Mouse (Mus musculus): ENCODE results near the gene Rnaseh2b.
A peak's percentile ranks its signal among the peaks of the same experiment; 100 is the strongest.

Rnaseh2b gene

GRCm38 (mm10) chr14:62292488-62293339, at the start of gene Rnaseh2b, which contains the start of gene Dleu7:
Rnaseh2b (plus strand) TSS chr14:62292589.
Dleu7 (minus strand) TSS chr14:62293047.
- DNase-seq (ENCODE audit: low read depth, low spot score): no peak

GRCm38 (mm10) chr14:62243530-62243929, 48.9 kb upstream of the Rnaseh2b start:
- no peak for DNase-seq (ENCODE audit: low read depth, low spot score)

DNA sequence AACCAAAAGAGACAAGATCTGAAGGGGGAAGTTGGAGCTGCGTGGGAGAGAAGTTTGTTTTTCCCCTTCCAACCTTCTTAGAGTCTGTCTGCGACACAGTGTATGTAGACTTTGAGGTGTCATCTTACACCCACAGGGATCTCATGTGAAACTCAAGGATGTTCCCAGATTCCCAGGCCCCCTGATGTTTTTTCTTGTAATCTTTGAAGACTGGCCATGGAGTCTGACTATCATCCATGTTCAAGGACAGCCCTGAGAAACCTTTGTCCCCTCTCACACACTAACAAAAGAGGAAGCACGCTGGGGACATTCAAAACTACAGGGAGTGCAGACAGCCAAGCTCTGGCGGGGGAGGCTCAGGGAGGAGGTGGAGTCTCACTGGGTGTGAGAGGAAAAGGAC, 46.8 kb upstream of the Rnaseh2b start:
- DNase-seq (ENCODE audit: low read depth, low spot score): peak; percentile 12

DNA sequence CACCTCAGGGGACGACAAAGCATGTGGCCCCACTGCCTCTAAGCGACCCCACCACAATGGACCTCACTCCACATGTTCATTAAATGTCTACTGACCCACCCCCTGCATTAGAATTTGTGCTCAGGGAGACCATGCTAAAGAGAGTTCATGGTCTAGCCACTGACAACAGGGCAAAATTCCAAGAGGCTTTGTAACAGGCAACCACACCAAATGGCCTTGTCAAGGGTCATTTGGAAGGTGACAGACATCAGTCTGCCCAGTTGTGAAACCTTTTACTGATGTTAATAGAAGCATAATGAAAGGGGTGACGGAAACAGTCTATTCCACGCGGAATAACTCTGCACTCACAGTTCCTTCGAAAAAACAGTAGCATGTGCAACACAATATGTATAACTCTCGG, 44.0 kb upstream of the Rnaseh2b start:
- no peak for DNase-seq (ENCODE audit: low read depth, low spot score)

GRCm38 (mm10) chr14:62248796-62249195, 43.6 kb upstream of the Rnaseh2b start:
- no peak for DNase-seq (ENCODE audit: low read depth, low spot score)

DNA sequence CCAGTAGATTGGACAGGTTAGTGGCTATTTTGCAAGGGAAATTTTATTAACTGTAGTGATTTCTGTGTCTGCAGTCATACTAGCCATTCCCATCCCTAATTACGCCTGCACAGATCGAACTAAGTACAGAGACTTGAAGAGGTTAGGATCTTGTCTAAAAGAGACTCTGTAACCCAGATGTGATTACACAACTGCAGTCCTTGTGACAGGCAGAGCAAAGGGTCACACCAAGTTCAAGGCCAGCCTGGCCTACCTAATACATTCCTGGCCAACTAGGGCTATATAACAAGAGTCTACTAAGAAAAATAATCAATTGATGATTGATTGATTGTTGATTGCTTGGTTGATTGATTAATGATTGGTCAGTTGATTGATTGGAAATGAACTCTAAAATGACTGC, 43.1 kb upstream of the Rnaseh2b start:
- no peak for DNase-seq (ENCODE audit: low read depth, low spot score)

- DNase-seq (ENCODE audit: low read depth, low spot score): no peak
Observed at GRCm38 (mm10) chr14:62250046-62250445, 42.3 kb upstream of the Rnaseh2b start.

DNA sequence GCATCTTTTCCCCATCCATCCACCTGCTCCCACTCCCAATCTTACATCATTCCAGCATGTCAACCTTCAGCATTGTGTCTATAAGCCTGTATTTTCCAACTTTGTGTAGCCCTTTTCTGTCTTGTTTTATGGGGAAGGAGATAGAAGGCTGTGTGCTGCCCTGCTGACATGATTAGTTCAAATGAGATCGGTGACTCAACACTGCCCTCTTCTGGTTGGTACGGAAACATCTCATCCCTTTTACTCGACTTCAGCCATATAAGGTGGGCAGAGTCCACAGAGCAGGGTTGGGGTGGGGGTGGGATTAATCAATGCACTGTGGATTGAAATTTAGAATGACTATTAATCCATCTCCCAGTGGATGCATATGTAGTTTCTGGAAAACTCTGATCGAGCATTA, 40.4 kb upstream of the Rnaseh2b start:
- DNase-seq (ENCODE audit: low read depth, low spot score): peak; percentile 65

- no peak for DNase-seq (ENCODE audit: low read depth, low spot score)
Observed at GRCm38 (mm10) chr14:62254371-62254770, 38.0 kb upstream of the Rnaseh2b start.

GRCm38 (mm10) chr14:62256066-62256465, 36.3 kb upstream of the Rnaseh2b start:
- no peak for DNase-seq (ENCODE audit: low read depth, low spot score)

DNA sequence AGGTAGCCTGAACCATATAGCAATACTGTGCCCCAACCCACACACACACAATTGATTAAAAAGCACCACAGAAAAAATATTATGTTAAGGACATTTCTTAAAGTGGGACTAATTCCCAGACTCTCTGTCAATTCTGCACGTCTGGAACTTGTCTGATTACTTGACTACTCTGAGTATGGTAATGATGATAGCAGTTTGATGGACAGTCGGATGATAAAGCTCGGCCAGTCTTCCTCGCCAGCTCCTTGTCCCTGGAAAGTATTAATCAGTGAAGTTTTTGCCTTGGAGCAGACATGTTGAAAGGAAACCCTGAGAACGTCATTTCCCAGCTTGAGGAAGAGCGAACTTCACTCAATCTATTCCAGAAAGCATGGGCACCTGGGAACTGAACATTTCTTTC, 34.3 kb upstream of the Rnaseh2b start:
- no peak for DNase-seq (ENCODE audit: low read depth, low spot score)

DNA sequence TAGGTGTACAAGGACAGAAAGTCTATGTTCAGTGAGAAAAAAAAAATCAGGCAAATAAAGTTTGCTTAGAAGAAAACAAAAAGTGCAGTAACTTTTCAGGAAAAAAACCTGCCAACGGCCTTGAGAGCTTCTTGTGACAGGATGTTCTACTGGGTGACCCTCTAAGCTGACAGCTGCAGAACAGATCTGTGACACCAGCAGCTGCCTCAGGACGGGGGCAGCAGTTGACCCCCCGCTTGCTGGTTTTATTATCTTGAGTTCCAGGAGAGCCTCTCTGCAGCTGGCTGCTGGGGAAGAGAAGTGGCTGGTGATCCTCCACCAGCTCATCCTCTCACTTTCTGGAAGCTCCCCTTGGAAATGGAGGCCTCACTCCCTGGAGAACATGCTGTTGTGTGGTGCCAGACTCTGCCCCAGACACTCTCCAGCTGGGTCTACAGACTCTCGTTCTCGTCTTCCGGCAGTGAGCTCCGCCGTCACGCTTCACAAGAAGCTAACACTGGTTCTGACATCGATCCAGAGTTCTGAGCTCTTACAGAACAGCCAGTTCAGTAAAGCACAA, 33.3 kb upstream of the Rnaseh2b start:
- peak; percentile 44 for DNase-seq (ENCODE audit: low read depth, low spot score)

- DNase-seq (ENCODE audit: low read depth, low spot score): no peak
Observed at GRCm38 (mm10) chr14:62270698-62271396, 21.5 kb upstream of the Rnaseh2b start.

DNA sequence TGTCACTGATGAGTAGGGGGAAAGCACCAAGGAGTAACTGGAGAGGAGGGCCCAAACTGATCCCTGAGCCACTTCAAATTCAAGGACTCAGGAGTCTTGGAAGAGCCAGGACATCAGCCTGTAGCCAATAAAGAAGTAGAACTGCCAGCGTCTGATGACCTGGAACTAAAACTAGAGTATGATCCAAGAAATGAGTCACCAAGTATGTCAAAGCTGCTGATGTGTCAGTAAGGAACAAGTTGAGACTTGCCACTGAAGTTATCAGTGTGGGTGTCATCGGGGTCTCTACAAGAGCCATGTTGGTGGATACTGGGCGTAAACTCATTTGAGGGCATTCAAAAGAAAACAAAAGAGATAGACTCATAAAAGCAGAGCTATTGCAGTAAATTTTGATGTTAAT, 18.8 kb upstream of the Rnaseh2b start:
- peak; percentile 46 for DNase-seq (ENCODE audit: low read depth, low spot score)

- DNase-seq (ENCODE audit: low read depth, low spot score): no peak
Observed at GRCm38 (mm10) chr14:62282974-62283373, 9.4 kb upstream of the Rnaseh2b start.

DNA sequence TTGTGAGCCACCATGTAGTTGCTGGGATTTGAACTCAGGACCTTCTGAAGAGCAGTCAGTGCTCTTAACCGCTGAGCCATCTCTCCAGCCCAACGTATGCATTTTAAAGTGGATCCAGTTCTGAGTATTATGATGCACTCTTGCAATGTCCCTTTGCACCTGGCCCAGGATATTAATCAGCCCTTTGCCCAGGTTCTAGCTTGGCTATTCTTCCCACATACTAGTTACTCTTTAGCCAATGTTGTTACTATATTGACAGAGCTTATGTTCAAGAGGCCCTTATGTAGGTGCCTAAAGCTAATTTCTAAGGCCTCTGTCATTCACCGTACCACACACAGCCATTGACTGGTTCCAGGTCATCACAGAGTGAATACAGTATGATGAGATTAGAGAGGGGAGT, 3.7 kb upstream of the Rnaseh2b start:
- DNase-seq (ENCODE audit: low read depth, low spot score): no peak

DNA sequence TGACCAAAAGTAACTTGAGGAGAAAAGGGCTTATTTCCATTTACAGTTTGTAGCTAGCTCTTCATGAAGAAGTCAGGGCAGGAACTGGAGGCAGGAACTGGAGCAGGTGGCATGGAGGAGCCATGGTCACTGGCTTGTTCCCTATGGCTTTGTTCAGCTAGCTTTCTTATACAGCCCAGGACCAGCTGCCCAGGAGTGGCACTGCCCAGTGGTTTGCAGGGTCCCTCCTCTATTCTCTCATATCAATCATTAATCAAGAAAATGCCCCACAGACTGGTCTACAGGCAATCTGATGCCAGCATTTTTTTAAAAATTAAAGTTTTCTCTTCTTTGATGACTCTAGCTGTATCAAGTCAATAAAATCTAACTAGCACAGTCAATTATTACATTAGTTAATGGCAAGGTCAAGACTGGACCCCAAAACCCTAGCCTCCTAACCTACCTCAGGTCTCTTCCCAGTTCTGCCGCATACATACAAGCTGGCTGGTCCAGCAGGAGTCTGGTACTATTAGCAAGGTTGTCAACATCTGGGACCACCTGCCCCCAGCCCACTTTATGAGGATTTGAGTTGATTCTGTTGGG, 892 bp upstream of the Rnaseh2b start:
- DNase-seq (ENCODE audit: low read depth, low spot score): no peak

GRCm38 (mm10) chr14:62292166-62292487, 262 bp upstream of the Rnaseh2b start:
- no peak for DNase-seq (ENCODE audit: low read depth, low spot score)

DNA sequence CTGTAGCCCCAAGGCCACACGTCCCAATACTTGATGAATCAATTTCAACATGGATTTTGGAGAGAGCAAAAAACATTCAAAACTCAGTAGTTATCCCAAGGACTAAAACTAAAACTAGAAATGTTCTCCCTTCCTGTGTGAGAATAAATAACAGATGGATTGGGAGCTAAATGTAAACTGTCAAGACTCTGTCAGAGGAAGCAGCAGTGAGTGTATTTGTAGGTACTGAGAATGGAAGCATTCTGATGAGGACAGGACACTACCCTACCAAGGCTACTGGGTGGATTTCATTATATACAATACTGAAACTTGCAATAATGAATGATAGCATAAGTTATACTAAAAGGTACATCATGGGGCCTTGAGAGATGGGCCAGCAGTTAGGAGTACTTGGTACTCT, 6.4 kb downstream of the Rnaseh2b start:
- no peak for DNase-seq (ENCODE audit: low read depth, low spot score)

GRCm38 (mm10) chr14:62300031-62300430, 7.6 kb downstream of the Rnaseh2b start:
- DNase-seq (ENCODE audit: low read depth, low spot score): no peak

- no peak for DNase-seq (ENCODE audit: low read depth, low spot score)
Observed at GRCm38 (mm10) chr14:62307555-62307954, 15.2 kb downstream of the Rnaseh2b start.

GRCm38 (mm10) chr14:62309026-62309425, 16.6 kb downstream of the Rnaseh2b start:
- DNase-seq (ENCODE audit: low read depth, low spot score): no peak

All from skeletal muscle tissue, adult 2 months (tissue).